Mouse (Mus musculus) limb, embryonic 11.5 days (tissue): Measurements from ENCODE around the gene Serpinb1a. TPM values are rescaled to one million over a fixed set of nuclear protein-coding genes. Genes with fewer than 3 reads are reported as not detected.
A peak's percentile ranks its signal among the peaks of the same experiment; 100 is the strongest.
"Not testable (repeated sequence)": the region's sequence is repeated elsewhere in the genome, so short reads cannot be mapped to it uniquely, and the experiment has no call there.

Experiments used
- ATAC-seq: fragments of 200-750 bp; cut with Nextera tagmentation; 2 replicates; pipeline ENCODE4 v1.8.0; 2017; ENCODE audit warnings: low read depth; ENCODE audit not compliant: insufficient number of reproducible peaks, low FRiP score, low TSS enrichment
- DNase-seq: peaks from one replicate; pipeline ENCODE4 v3.0.0-alpha.2; 2015; ENCODE audit warnings: low spot score
- H3K27ac ChIP-seq: fragments of 300-500 bp; sonication (generic); replicated peaks from 2 replicates; pipeline ENCODE4 v1.5.1; 2014; ENCODE audit warnings: low read depth, mild to moderate bottlenecking, low read length
- H3K27me3 ChIP-seq: fragments of 300-500 bp; sonication (generic); 2 replicates; pipeline ENCODE4 v1.6.1; 2014; ENCODE audit warnings: mild to moderate bottlenecking, low read length, mixed read lengths; ENCODE audit not compliant: control insufficient read depth, insufficient read depth
- H3K36me3 ChIP-seq: fragments of 300-500 bp; sonication (generic); 2 replicates; pipeline ENCODE4 v1.6.1; 2014; ENCODE audit warnings: mild to moderate bottlenecking, low read length, moderate library complexity, mixed read lengths; ENCODE audit not compliant: control insufficient read depth, insufficient read depth
- H3K4me1 ChIP-seq: fragments of 300-500 bp; sonication (generic); 2 replicates; pipeline ENCODE4 v1.6.1; 2014; ENCODE audit warnings: low read length, mixed read lengths; ENCODE audit not compliant: control insufficient read depth, insufficient read depth
- H3K4me2 ChIP-seq: fragments of 300-500 bp; sonication (generic); 2 replicates; pipeline ENCODE4 v1.6.1; 2014; ENCODE audit warnings: low read depth, mild to moderate bottlenecking, moderate library complexity; ENCODE audit not compliant: severe bottlenecking
- H3K4me3 ChIP-seq: fragments of 300-500 bp; sonication (generic); 2 replicates; pipeline ENCODE4 v1.5.1; 2014; ENCODE audit warnings: low read depth, low read length
- H3K9ac ChIP-seq: fragments of 300-500 bp; sonication (generic); 2 replicates; pipeline ENCODE4 v1.6.1; 2014; ENCODE audit warnings: mild to moderate bottlenecking, low read length
- H3K9me3 ChIP-seq: fragments of 300-500 bp; sonication (generic); 2 replicates; pipeline ENCODE4 v1.6.1; 2016; ENCODE audit warnings: low read length; ENCODE audit not compliant: control insufficient read depth
- WGBS: fragments of 180-500 bp; shearing (Covaris S2); extraction: QIAGEN DNeasy Blood & Tissue Kit; methylation state at CpG from one replicate; pipeline ENCODE4 v1.1.7; 2014; 5-methylcytosine and 5-hydroxymethylcytosine counted together
- polyA plus RNA-seq: library from polyadenylated mRNA; unstranded; fragments of >200 nt; fragmentation: Nextera tagmentation; extraction: Ambion mirVana; gene quantifications from 2 replicates; pipeline ENCODE4 v1.2.1, GENCODE M21; 2014

Gene Serpinb1a
- polyA plus RNA-seq, 1 experiment from 2014 or later, result 2.5 TPM

DNA sequence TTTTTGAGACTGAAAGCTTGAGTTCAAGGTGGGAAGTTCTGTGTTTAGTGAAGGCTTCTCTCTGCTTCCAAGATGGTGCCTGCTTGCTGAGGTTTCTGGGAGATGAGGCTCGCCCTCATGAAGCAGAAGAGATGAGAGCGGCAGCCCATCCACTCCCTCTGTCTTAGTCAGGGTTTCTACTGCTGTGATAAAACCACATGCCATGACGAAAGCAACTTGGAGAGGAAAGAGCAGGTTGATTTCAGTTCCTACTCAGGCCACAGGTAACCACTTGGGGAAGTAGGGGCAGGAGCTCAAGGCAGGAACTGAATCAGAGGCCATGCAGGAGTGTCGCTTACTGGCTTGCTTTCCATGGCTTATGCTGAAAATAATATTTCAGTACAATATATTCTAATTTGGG is 17.2 kb upstream of the Serpinb1a start:
- H3K9me3 ChIP-seq, H3K4me2 ChIP-seq, H3K9ac ChIP-seq, H3K4me1 ChIP-seq, H3K27ac ChIP-seq, H3K27me3 ChIP-seq, H3K4me3 ChIP-seq, DNase-seq, ATAC-seq, H3K36me3 ChIP-seq: not testable (repeated sequence)
- WGBS, result 79% methylated on average over 4 of the region's 4 CpGs

DNA sequence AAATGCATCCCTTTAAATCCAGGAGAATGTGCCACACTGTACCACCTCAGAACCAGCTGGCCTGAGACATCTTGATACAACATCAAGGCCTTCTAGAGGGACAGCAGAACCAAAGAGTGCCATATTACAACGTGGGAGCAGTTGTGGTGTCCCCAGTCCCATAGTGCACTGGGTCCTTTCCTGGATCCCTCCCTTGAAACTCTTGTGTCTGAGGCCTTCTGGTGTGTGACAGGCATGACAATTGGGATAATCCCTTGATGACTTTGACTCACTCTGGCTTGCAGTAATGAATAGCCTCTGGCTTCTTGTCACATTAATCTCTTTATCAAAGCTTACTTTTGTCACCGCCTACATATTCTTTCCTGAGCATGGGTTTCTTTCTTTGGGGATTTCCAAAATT is 16.0 kb upstream of the Serpinb1a start:
- H3K9me3 ChIP-seq, result no peaks in the 10 kb centered on the region
- H3K4me2 ChIP-seq, result no peak overlapping the region
- no peak overlapping the region for H3K27ac ChIP-seq
- no peak overlapping the region for H3K4me3 ChIP-seq
- H3K27me3 ChIP-seq, result no peaks in the 10 kb centered on the region
- whole genome bisulfite sequencing, result 74% methylated on average over 2 of the region's 2 CpGs
- no peak overlapping the region for H3K9ac ChIP-seq
- DNase-seq (no peak), ATAC-seq (no peak)
- H3K36me3 ChIP-seq, result no peaks in the 10 kb centered on the region
- no peaks in the 10 kb centered on the region for H3K4me1 ChIP-seq

DNA sequence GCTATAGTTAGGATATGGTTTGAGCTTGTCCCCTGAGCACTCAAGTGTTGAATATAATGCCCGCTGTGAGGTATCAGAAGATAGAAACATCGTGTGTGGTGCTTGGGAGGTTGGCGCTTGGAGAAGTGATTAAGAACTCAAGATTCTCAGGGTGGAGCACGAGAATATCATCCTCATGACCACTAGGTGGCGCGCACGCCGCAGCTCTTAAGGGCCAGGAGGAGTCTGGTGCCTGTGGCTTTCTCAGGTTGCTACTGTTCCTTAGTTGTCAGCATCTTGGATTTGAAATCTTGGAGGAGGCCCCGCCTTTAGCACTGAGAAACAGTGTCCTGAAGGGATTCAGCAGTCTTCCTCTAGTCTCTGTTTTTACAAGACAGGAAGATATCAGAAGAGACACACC is 15.5 kb upstream of the Serpinb1a start:
- H3K36me3 ChIP-seq, result no peaks in the 10 kb centered on the region
- 7% methylated on average over 9 of the region's 9 CpGs for WGBS
- ATAC-seq, result no peak

DNA sequence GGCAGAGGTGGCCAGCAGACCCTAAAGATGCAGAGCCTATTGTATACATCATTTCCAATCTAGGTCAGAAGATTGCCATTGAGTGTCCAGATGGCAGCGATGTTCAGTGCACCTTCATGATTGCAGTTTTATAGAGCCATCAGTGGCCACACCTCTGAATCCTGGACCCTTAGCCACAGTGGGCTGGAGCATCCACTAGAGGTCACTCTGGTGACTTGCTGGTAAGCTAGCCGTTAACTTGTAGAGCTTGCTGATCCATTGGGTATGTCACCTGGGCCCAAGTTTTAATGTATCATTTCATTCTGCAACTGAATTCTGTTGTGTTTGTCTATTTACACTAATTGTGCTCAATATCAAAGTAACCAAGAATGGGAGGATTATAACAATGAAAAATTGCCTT is 14.6 kb upstream of the Serpinb1a start:
- no peak for DNase-seq
- H3K4me2 ChIP-seq, result no peak overlapping the region
- WGBS, result 62% methylated on average over 2 of the region's 2 CpGs

More for the DNA sequence above, 15.5 kb upstream of the Serpinb1a start:
- peak; percentile 79 for DNase-seq
- no peaks in the 10 kb centered on the region for H3K9me3 ChIP-seq
- no peaks in the 10 kb centered on the region for H3K4me1 ChIP-seq
- no peaks in the 10 kb centered on the region for H3K27me3 ChIP-seq
- H3K4me3 ChIP-seq, result no peak overlapping the region
- H3K4me2 ChIP-seq, result no peak overlapping the region
- H3K27ac ChIP-seq, result no peak overlapping the region
- H3K9ac ChIP-seq, result no peak overlapping the region

DNA sequence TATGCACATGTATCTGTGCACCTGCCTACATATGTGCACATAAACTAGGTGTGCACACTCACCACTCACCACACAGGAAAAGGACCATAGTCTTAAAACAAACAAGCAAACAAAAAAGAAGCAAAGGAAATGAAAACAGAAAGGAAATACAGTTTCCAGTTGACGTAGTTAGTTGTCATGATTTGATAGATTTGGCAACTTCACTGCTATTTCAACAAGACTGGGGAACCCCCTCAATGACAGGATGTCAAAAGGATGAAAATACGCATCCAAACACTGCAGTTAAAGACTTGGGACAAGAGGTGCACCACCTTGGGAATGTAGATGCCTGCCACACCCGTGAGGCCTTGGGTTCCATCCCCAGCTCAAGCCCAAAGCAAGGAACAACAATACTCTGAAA is 13.5 kb upstream of the Serpinb1a start:
- H3K4me1 ChIP-seq, H3K36me3 ChIP-seq, H3K4me2 ChIP-seq, H3K9ac ChIP-seq, H3K27me3 ChIP-seq, DNase-seq, ATAC-seq, H3K27ac ChIP-seq, H3K4me3 ChIP-seq, H3K9me3 ChIP-seq: not testable (repeated sequence)
- 88% methylated on average over 3 of the region's 3 CpGs for WGBS

More for the DNA sequence above, 14.6 kb upstream of the Serpinb1a start:
- Histone ChIP-seq H3K9ac (no peak overlapping the region), H3K9me3 (no peaks in the 10 kb centered on the region), H3K4me3 (no peak overlapping the region), H3K36me3 (no peaks in the 10 kb centered on the region), H3K27me3 (no peaks in the 10 kb centered on the region), H3K27ac (no peak overlapping the region), H3K4me1 (no peaks in the 10 kb centered on the region)
- no peak for ATAC-seq

DNA sequence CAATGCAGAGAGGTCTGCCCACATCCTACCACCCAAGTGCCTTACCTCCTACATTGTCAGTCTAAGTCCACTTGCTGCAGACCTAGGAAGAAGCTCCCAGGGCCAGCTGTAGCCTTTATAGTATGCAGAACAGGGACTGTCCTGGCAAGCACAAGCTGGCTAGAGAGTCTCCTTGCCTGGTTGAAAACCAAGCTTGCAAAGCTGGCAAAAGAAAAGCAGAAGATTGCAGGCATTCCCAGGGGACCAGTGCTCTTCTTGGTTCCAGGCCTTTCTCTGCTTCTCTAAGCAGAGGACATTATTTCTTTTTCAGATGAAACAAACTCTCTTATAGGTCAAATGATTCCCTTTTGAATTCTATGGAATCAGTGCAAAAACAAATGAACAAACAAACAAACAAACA is 12.5 kb upstream of the Serpinb1a start:
- H3K9me3 ChIP-seq, result no peaks in the 10 kb centered on the region
- no peak overlapping the region for H3K4me2 ChIP-seq
- no peak overlapping the region for H3K9ac ChIP-seq
- H3K27me3 ChIP-seq, result no peaks in the 10 kb centered on the region
- H3K4me3 ChIP-seq, result no peak overlapping the region
- DNase-seq (no peak), ATAC-seq (no peak)
- no peaks in the 10 kb centered on the region for H3K36me3 ChIP-seq
- H3K4me1 ChIP-seq, result no peaks in the 10 kb centered on the region
- H3K27ac ChIP-seq, result no peak overlapping the region

DNA sequence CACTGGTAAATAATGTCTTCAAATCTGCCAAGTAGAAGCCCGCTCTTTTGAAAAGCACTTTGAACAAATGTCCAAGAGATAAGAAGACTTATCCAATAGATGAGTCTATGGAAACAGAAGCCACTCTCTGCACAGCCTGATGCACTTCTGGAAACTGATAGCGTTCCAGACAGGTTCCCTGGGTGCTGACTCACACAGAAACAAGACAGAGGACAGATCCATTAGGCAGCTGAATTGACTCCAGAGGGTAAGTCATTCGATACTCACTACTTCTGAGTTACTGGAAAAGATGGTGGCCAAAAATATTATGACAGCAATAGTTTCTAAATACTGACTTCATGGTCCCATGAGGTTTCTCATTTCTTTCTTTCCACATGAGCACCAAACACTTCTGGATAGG is 9.8 kb upstream of the Serpinb1a start:
- no peak overlapping the region for H3K4me2 ChIP-seq
- no peak for DNase-seq
- no peak overlapping the region for H3K4me3 ChIP-seq
- no peaks in the 10 kb centered on the region for H3K27me3 ChIP-seq
- no peak overlapping the region for H3K27ac ChIP-seq
- H3K36me3 ChIP-seq, result no peaks in the 10 kb centered on the region
- ATAC-seq, result no peak
- H3K9me3 ChIP-seq, result no peaks in the 10 kb centered on the region
- no peaks in the 10 kb centered on the region for H3K4me1 ChIP-seq
- H3K9ac ChIP-seq, result no peak overlapping the region
- 87% methylated on average over 3 of the region's 3 CpGs for WGBS

DNA sequence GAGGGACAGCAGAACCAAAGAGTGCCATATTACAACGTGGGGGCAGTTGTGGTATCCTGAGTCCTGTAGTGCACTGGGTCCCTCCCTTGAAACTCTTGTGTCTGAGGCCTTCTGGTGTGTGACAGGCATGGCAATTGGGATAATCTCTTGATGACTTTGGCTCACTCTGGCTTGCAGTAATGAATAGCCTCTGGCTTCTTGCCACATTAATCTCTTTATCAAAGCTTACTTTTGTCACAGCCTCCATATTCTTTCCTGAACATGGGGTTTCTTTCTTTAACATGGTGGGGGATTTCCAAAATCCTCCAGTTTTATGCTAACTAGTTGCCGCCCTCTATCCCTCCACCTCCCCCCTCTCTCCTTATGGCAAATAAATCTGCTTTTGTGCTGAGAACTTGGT is 2.1 kb upstream of the Serpinb1a start:
- no peak overlapping the region for H3K4me2 ChIP-seq
- H3K27me3 ChIP-seq, result no peaks in the 10 kb centered on the region
- H3K27ac ChIP-seq, result no peak overlapping the region
- no peaks in the 10 kb centered on the region for H3K9me3 ChIP-seq
- no peaks in the 10 kb centered on the region for H3K36me3 ChIP-seq
- DNase-seq (no peak), ATAC-seq (no peak)
- no peaks in the 10 kb centered on the region for H3K4me1 ChIP-seq
- no peak overlapping the region for H3K4me3 ChIP-seq
- H3K9ac ChIP-seq, result no peak overlapping the region
- 74% methylated on average over 2 of the region's 2 CpGs for WGBS

DNA sequence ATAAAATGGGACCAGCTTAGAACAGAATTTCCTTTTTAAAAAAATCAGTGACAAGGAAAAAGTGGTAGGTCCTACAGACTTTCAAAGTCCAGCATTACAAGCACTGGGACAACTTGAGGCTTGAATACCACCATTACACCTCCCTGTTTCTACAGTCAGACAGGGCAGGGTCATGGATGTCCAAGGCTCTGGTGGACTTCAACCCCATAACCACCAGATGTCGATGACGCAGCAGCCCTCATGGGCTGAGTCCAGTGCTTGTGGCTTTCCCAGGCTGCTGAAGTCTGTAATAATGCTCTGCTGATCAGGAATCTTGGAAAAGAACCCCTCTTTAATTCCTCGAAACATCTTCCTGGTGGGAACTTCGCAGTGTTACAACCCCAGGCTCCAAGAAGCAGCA is 1.6 kb upstream of the Serpinb1a start:
- ATAC-seq (no peak), DNase-seq (no peak)
- 95% methylated on average over 4 of the region's 4 CpGs for WGBS
- Histone ChIP-seq H3K9ac (no peak overlapping the region), H3K4me2 (no peak overlapping the region), H3K4me3 (no peak overlapping the region), H3K4me1 (no peaks in the 10 kb centered on the region), H3K36me3 (no peaks in the 10 kb centered on the region), H3K27me3 (no peaks in the 10 kb centered on the region), H3K27ac (no peak overlapping the region), H3K9me3 (no peaks in the 10 kb centered on the region)
